Mouse (Mus musculus): ENCODE measurements around the gene Bax. TPM values are rescaled to one million over a fixed set of nuclear protein-coding genes. Genes with fewer than 3 reads are reported as not detected.

Gene Bax
- polyA plus RNA-seq, 1 experiment from 2014 or later: 161 TPM

DNA sequence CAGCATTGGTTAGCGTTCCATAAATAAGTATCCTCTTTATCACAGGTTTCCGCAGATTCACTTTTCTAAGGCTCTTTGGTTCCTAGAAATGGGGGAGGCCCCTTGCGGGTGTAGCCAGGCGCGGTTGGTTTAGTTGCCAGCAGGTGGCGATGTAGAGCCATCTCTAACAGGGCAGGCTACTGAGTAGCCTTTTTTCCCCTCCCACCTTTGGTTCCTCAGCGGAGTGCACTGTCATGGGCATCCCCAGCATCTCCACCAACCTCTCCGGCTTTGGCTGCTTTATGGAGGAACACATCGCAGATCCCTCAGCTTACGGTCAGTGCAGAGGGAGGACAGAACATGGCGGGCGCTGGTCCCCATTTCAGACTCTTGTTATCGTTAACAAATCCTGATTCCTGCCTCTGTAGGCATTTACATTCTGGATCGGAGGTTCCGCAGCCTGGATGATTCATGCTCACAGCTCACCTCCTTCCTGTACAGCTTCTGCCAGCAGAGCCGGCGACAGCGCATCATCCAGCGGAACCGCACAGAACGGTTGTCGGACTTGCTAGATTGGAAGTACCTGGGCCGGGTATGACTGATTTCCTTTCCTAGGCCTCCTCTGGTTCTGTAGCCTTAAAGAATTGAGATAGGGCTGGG lies 15.2 kb downstream of the Bax start:
- Histone ChIP-seq H3K9me3 (no peaks in the 10 kb centered on the region), H3K27me3 (no peaks in the 10 kb centered on the region), H3K4me1 (no peaks in the 10 kb centered on the region), H3K4me2 (no peak overlapping the region), H3K27ac (no peak overlapping the region), H3K9ac (no peak overlapping the region), H3K4me3 (no peak overlapping the region), H3K36me3 (peaks cover 57% of the 10 kb centered on the region)
- 54% methylated on average over 23 of the region's 23 CpGs for WGBS
- ATAC-seq (ENCODE audit: borderline replicate concordance, extremely low read depth, low FRiP score, low TSS enrichment): peak; percentile 58; the same call in 1 of the 2 replicates

DNA sequence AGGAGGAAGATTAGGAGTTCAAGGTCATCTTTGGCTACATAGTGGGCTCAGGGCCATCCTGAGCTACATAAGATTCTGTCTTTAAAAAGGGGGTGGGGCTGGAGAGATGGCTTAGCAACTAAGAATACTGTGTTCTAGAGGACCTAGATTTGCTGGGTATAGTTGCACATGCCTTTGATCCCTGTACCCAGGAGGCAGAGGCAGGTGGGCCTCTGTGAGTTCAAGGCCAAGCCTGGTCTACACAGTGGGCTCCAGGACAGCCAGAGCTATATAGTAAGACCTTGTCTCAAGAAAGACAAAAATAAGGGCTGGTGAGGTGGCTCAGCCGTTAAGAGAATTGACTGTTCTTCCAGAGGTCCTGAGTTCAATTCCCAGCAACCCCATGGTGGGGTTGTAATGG lies 16.7 kb downstream of the Bax start:
- Histone ChIP-seq H3K4me1 (no peaks in the 10 kb centered on the region), H3K27me3 (no peaks in the 10 kb centered on the region), H3K4me3 (no peak overlapping the region), H3K9me3 (no peaks in the 10 kb centered on the region), H3K9ac (no peak overlapping the region), H3K4me2 (no peak overlapping the region), H3K36me3 (peaks cover 56% of the 10 kb centered on the region), H3K27ac (no peak overlapping the region)
- no peak for ATAC-seq (ENCODE audit: borderline replicate concordance, extremely low read depth, low FRiP score, low TSS enrichment)
- WGBS: 81% methylated on average over 1 of the region's 1 CpGs

DNA sequence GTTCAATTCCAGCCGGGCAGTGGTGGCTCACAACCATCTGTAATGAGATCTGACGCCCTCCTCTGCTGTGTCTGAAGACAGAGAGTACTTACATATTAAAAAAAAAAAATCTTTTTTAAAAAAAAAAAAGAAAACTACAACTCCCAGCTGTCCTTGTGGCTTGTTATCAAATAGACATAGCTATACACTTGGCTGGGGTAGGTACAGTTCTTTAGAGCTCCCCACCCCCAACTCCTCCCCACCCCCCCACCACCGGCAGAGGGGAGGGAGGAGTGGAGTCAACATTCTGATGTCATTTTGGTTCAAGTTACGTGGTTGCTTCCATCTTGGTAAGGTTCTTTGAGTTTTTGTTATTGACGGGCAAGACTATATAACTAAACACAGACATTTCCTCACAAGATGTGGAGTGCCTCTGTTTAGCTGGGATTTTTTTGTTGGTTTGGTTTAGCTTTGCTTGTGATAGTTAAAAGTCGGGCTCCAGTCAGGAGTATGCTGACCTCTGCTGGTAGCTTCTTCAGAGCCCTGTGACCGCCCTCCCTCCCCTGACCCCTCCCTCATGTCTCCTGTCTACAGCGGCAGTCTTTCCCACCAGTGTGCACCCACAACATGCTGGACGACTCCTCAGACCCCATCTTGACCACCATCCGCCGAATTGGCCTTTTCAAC lies 19.2 kb downstream of the Bax start:
- no peaks in the 10 kb centered on the region for H3K4me1 ChIP-seq
- H3K4me3 ChIP-seq: no peak overlapping the region
- 36% methylated on average over 11 of the region's 11 CpGs for WGBS
- H3K9ac ChIP-seq: no peak overlapping the region
- no peak overlapping the region for H3K4me2 ChIP-seq
- H3K9me3 ChIP-seq: no peaks in the 10 kb centered on the region
- H3K27ac ChIP-seq: no peak overlapping the region
- peaks cover 53% of the 10 kb centered on the region for H3K36me3 ChIP-seq
- ATAC-seq (ENCODE audit: borderline replicate concordance, extremely low read depth, low FRiP score, low TSS enrichment): peak; percentile 34
- no peaks in the 10 kb centered on the region for H3K27me3 ChIP-seq

DNA sequence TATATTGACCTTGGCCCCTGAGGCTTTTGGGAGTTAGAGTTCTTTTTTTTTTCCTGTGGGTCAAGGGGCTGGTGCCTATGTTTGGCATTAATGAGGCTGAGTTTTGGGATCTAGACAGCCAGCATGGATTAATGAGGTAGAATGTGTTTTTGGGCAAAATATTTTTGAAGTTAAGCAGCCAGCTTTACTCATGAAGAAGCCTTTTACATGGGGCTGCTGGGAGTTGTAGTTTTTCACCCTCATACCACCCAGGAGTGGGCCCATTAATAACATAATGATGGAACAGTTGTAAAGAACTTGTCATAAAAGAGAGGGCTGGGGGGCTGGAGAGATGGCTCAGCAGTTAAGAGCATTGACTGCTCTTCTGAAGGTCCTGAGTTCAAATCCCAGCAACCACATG lies 20.1 kb downstream of the Bax start:
- no peaks in the 10 kb centered on the region for H3K4me1 ChIP-seq
- H3K4me3 ChIP-seq: no peak overlapping the region
- no peak overlapping the region for H3K27ac ChIP-seq
- no peaks in the 10 kb centered on the region for H3K27me3 ChIP-seq
- H3K4me2 ChIP-seq: no peak overlapping the region
- no peak for ATAC-seq (ENCODE audit: borderline replicate concordance, extremely low read depth, low FRiP score, low TSS enrichment)
- no peak overlapping the region for H3K9ac ChIP-seq
- H3K9me3 ChIP-seq: no peaks in the 10 kb centered on the region
- peaks cover 51% of the 10 kb centered on the region for H3K36me3 ChIP-seq

DNA sequence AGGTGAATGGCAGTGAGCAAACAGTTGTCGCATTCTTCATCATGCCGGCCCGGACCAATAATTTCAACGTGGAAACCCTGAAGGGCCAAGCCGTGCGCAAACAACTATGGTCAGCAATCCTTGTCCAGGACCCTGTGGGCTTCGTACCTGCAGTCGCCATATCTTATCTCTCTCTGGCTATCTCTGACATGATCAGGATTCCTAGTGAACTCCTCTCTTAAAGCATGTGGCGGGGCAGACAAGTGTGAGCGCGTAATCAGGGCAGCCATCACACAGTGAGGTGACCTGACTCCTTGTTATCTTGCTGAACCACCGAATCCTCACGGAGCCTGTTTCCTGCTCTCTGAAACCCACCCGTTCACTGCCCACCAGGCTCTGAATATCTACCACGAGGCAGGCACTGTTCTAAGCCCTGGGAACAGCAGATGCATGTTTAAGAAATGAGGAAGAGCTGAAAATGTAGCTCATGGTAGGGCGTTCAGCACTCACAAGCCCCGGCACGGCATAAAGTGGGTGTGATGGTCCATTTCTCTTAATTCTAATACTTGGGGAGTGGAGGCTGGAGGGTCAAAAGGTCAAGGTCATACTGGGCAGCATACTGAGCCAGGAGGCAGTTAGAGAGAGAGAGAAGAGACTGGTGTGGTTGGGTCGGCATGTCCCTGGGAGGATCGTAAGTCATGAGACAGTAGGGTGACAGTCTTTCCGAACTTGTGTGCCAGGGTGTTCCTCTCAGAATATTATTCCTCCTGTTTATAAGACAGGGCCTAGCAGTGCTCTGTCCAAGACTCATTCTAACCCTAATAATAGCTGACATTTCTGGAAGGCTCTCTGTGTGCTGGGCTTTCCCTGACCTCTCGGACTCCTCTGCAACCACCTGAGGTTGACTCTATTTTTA lies 22.9 kb downstream of the Bax start:
- no peak overlapping the region for H3K4me2 ChIP-seq
- WGBS: 64% methylated on average over 22 of the region's 22 CpGs
- peaks cover 64% of the 10 kb centered on the region for H3K36me3 ChIP-seq
- ATAC-seq (ENCODE audit: borderline replicate concordance, extremely low read depth, low FRiP score, low TSS enrichment): no peak
- H3K4me1 ChIP-seq: no peaks in the 10 kb centered on the region
- no peaks in the 10 kb centered on the region for H3K9me3 ChIP-seq
- H3K27ac ChIP-seq: no peak overlapping the region
- H3K4me3 ChIP-seq: no peak overlapping the region
- H3K27me3 ChIP-seq: no peaks in the 10 kb centered on the region
- H3K9ac ChIP-seq: no peak overlapping the region

DNA sequence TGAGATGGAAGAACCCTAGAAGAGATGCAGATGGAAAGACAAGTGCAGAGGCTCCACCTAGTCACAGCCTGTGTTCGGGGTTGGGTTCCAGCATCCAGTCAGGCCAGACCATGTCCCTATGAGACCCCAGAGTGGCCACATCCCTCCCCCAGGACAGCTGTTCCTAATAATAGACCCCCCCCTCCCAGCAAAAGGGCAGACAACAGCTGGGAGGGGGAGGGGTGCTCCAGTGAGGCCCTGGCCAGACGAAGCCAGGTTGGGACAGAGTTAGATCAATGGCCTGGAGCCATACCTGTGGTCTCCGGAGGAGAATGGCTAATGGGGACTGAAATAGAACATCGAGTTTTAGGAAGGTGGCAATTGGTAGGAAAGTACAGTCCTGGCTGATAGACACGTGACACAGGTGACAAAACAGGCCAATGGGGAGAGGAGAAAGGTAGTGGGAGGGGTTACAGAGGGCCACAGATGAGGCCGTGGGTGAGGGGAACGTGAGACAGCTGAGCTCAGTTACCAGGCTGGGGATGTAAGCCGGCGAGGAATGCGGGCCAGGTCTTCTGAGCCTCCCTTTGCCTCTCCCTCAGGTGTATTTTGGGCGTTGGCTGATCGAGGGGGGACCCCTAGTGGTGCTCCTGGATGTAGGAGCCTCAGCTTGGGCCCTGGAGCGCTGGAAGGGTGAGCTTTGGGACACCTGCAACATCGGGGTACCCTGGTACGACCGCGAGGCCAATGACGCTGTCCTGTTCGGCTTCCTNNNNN lies 29.0 kb downstream of the Bax start, which contains the start of gene Ruvbl2:
Gene Ruvbl2, minus strand, starts transcription at position 576 of the 756 bp plus-strand sequence.
- Histone ChIP-seq H3K36me3 (peaks cover 26% of the 10 kb centered on the region), H3K4me2 (peak within 1 kb of the TSS; percentile 24; the same call in 1 of the 2 replicates), H3K9me3 (no peaks in the 10 kb centered on the region), H3K27ac (no peak within 1 kb of the TSS), H3K27me3 (no peaks in the 10 kb centered on the region), H3K4me3 (no peak within 1 kb of the TSS), H3K9ac (peak within 1 kb of the TSS; percentile 30; the same call in 1 of the 2 replicates), H3K4me1 (peaks cover 39% of the 10 kb centered on the region)
- 28% methylated on average over 19 of the region's 19 CpGs for WGBS
- ATAC-seq (ENCODE audit: borderline replicate concordance, extremely low read depth, low FRiP score, low TSS enrichment): no peak

DNA sequence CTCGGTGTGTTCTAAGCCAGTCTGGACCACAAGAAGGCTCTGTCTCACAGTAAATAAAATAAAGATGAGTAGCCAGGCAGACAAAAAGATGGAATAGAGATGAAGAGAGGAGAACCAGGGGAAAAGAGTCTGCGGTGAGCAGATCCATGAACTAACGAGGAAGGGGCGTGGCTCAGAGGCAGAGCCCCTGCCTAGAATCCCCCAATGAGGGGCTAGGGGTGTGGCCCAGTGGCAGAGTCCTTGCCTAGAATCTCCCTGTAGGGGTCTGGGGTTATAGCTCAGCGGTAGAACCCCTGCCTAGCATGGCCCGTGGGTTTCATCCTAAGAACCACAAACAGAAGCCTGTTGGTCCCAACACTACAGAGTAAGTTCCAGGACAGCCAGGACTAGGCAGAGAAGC lies 29.7 kb downstream of the Bax start:
- WGBS: 42% methylated on average over 6 of the region's 6 CpGs
- Histone ChIP-seq H3K4me3 (no peak overlapping the region), H3K36me3 (peaks cover 22% of the 10 kb centered on the region), H3K27me3 (no peaks in the 10 kb centered on the region), H3K4me1 (peaks cover 40% of the 10 kb centered on the region), H3K27ac (no peak overlapping the region), H3K4me2 (0 out of 2 replicates have a peak overlapping the region, but pooled peaks have one; percentile 4), H3K9me3 (no peaks in the 10 kb centered on the region), H3K9ac (no peak overlapping the region)
- ATAC-seq (ENCODE audit: borderline replicate concordance, extremely low read depth, low FRiP score, low TSS enrichment): no peak

DNA sequence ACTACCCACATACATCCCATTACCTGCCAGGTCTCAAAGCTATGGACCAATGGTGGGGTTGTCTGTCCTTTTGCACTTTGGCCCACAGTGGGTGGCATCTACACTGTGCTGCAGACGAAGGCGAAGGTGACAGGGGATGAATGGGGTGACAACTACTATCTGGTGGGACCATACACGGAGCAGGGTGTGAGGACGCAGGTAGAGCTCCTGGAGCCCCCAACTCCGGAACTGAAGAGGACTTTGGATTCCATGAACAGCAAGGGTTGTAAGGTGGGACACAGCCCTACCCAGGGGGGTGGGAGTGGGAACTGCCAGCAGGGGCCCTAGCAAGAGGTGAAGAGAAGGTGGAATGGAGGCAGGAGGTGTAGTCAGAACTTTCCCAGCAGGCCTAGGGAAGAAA lies 30.3 kb downstream of the Bax start:
- H3K4me2 ChIP-seq: peak overlapping the region; percentile 56; the same call in 1 of the 2 replicates

DNA sequence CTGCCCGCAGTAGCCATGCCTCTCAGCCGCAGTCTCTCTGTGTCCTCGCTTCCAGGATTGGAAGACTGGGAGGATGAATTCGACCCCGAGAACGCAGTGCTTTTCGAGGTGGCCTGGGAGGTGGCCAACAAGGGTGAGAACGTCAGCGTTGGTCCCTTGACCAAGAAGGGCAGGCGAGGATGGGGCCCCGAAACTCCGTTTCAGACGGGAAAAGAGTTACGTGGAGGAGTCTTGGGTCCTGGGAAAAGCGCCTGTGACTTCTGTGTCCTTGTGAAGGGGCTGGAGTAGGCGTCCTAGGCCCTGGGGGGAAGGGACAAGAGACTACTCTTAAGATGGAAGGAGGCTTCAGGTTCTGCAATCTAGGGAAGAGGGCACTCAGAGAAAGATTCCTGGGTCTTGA lies 31.7 kb downstream of the Bax start:
- ATAC-seq (ENCODE audit: borderline replicate concordance, extremely low read depth, low FRiP score, low TSS enrichment): no peak; the same call in 1 of the 2 replicates
- peaks cover 40% of the 10 kb centered on the region for H3K4me1 ChIP-seq
- peak overlapping the region; percentile 79 for H3K4me3 ChIP-seq
- H3K9ac ChIP-seq: peak overlapping the region; percentile 58
- peak overlapping the region; percentile 81 for H3K27ac ChIP-seq
- peaks cover 30% of the 10 kb centered on the region for H3K36me3 ChIP-seq
- no peaks in the 10 kb centered on the region for H3K9me3 ChIP-seq
- no peaks in the 10 kb centered on the region for H3K27me3 ChIP-seq
- WGBS: under 1% methylated on average over 16 of the region's 16 CpGs
- peak overlapping the region; percentile 56 for H3K4me2 ChIP-seq

More for the DNA sequence above, 30.3 kb downstream of the Bax start:
- Histone ChIP-seq H3K9me3 (no peaks in the 10 kb centered on the region), H3K4me3 (no peak overlapping the region), H3K27me3 (no peaks in the 10 kb centered on the region), H3K27ac (no peak overlapping the region), H3K36me3 (peaks cover 25% of the 10 kb centered on the region), H3K9ac (peak overlapping the region; percentile 58), H3K4me1 (peaks cover 40% of the 10 kb centered on the region)
- ATAC-seq (ENCODE audit: borderline replicate concordance, extremely low read depth, low FRiP score, low TSS enrichment): no peak
- WGBS: 76% methylated on average over 5 of the region's 5 CpGs

DNA sequence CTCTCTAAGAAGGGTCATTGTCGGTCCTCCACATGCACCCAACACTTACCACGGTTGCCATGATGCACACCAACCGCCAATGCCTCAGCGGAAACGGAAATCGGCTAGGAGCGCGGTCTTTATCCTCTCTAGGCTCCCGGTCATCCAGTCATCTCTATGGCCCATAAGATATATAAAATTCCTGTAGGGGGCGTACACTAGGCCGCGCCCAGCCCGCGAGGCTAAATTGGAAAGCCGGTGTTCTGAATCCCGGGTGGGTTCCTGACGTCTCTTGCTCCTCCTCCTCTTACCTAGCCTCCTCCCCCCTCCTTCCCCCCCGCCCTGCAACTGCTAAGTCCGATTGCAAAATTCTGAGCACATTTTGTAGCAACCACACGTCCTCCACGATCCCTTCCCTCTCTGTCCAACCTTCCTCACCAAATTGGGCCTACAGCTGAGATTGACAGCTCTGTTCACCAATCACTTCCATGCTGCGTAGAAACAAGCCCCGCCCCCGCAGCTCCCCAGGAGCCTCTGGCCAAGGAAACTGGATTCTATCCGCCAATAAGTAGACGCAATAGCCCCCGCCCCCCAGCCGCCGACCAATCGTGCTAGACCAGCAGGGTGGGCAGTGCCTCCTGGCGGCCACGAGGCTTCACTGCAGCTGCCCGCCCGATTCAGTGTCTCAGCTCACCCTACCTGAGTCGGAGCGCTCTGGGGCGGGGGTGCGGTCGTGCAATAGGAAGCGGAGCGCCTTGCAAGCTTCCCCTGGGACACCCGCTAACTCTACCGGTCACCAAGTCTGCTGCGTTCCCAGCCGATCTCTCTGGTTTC lies 32.3 kb downstream of the Bax start, which contains the start of gene Gys1:
Gene Gys1, plus strand, starts transcription at position 642 of the 813 bp plus-strand sequence.
- under 1% methylated on average over 45 of the region's 45 CpGs for WGBS

More for the DNA sequence above, 32.3 kb downstream of the Bax start, which contains the start of gene Gys1:
- Histone ChIP-seq H3K9me3 (no peaks in the 10 kb centered on the region), H3K4me2 (peak within 1 kb of the TSS; percentile 91), H3K36me3 (peaks cover 30% of the 10 kb centered on the region), H3K9ac (peak within 1 kb of the TSS; percentile 90), H3K4me1 (peaks cover 40% of the 10 kb centered on the region), H3K27ac (peak within 1 kb of the TSS; percentile 86), H3K4me3 (peak within 1 kb of the TSS; percentile 79), H3K27me3 (no peaks in the 10 kb centered on the region)
- peak; percentile 97 for ATAC-seq (ENCODE audit: borderline replicate concordance, extremely low read depth, low FRiP score, low TSS enrichment)

Data from lung, embryonic 15.5 days (tissue).